ENCODE assay signal across 7 mouse cellular contexts in the genomic region with DNA sequence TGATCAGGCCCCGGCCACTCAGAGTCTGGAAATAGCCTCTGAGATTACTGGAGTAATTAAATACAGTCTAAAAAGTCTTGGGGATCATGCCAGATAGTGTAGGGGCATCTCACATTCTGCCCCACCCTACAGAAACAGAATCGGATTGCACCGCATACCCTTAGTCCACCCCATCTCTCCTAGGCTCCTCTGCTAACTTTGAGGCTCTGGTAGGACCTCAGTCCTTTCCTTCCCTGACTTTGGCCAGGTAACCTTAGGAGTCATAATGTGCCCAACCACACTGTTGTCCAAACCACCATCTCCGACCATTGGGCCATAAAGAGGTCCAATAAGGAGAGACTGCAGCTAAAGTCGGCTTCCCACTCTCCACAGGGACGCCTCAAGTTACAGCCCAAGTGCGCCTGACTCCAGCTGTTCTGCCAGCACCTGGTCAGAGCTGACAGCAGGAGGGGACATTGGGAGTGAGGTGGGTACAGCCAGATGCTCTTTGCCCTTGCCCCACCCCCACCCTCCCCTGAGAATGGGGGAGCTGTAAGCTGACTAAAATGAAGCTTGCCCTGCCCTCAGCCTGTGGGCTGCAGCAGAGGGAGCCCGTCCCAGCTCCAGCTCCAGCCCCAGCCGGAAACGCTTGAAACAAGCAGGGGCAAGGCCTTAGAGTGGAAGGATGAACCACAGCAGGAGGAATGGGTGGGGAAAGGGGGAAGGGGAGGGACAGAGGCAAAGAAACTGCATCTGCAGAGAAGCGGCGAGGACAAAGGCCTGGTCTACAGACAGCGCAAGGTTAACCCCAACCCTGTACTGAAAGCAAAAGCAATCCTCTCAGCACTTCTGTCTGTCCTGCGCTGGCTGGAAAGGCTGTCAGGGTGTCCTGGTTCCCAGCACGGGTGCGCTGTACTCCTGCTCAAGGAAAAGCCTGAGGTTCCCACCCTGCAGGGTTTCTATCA. TPM values are rescaled to one million over a fixed set of nuclear protein-coding genes. Genes with fewer than 3 reads are reported as not detected.
DNase-seq lines count a peak whose midpoint lies in the region; ATAC-seq and TF ChIP-seq lines count a peak whose summit lies in the region.

No protein-coding gene starts in this region.

- ATAC-seq in hematopoietic stem cell, adult 5-6 weeks (replicated peaks in 1 of 2; ENCODE audit: insufficient read depth in 1 of 2, low FRiP score in 2 of 2, low TSS enrichment in 1 of 2, low read depth in 1 of 2, poor library complexity in 2 of 2, severe bottlenecking in 2 of 2): peak; percentile 29 to 54
- peak; percentile 48 for ATAC-seq in liver, embryonic 11.5 days (replicated peaks; ENCODE audit: low FRiP score)
- no peak for ATAC-seq in neural tube, embryonic 12.5 days (ENCODE audit: low FRiP score, low read depth)

- H3K9me3 ChIP-seq in liver, embryonic 11.5 days (ENCODE audit: control insufficient read depth, low read length): no peaks in the 10 kb centered on the region
- no peaks in the 10 kb centered on the region for H3K9me3 ChIP-seq in neural tube, embryonic 12.5 days

- H3K9ac ChIP-seq in liver, embryonic 11.5 days (ENCODE audit: low read depth, low read length): no peak overlapping the region
- peak overlapping the region; percentile 1; the same call in 1 of the 2 replicates for H3K9ac ChIP-seq in neural tube, embryonic 12.5 days

- no peaks in the 10 kb centered on the region for H3K27me3 ChIP-seq in liver, embryonic 11.5 days (replicated peaks; ENCODE audit: control insufficient read depth, insufficient read depth, low read length)
- H3K27me3 ChIP-seq in neural tube, embryonic 12.5 days (replicated peaks): no peaks in the 10 kb centered on the region

- peak overlapping the region; percentile 55 for H3K4me2 ChIP-seq in liver, embryonic 11.5 days
- peak overlapping the region; percentile 36 for H3K4me2 ChIP-seq in neural tube, embryonic 12.5 days (replicated peaks)

- peak overlapping the region; percentile 46; the same call in 1 of the 2 replicates for H3K27ac ChIP-seq in liver, embryonic 11.5 days (ENCODE audit: low read depth, low read length)
- no peak overlapping the region for H3K27ac ChIP-seq in neural tube, embryonic 12.5 days
- H3K27ac ChIP-seq in layer of hippocampus, adult 2 months: no peak overlapping the region

- H3K4me1 ChIP-seq in liver, embryonic 11.5 days (replicated peaks; ENCODE audit: control insufficient read depth, insufficient read depth, low read length): peaks cover 19% of the 10 kb centered on the region
- peaks cover 13% of the 10 kb centered on the region for H3K4me1 ChIP-seq in neural tube, embryonic 12.5 days

- DNase-seq in ES-CJ7 (ENCODE audit: low read depth, low spot score): peak; percentile 92
- peak; percentile 67 for DNase-seq in embryo, embryonic 10.5 days (ENCODE audit: low spot score)
- DNase-seq in liver, embryonic 11.5 days (ENCODE audit: low spot score): no peak
- no peak for DNase-seq in layer of hippocampus, adult 2 months (ENCODE audit: low spot score in 2 of 2)
- DNase-seq in right cerebral cortex, postnatal 25 days: no peak

- no peak for TF ChIP-seq CTCF in layer of hippocampus, adult 2 months (conservative IDR thresholded peaks at IDR 0.05)

- no peaks in the 10 kb centered on the region for H3K36me3 ChIP-seq in liver, embryonic 11.5 days (ENCODE audit: control insufficient read depth, insufficient read depth, low read length)
- H3K36me3 ChIP-seq in neural tube, embryonic 12.5 days: no peaks in the 10 kb centered on the region

- WGBS in liver, embryonic 11.5 days: 22% methylated on average over 16 of the region's 16 CpGs
- WGBS in neural tube, embryonic 12.5 days: 23% methylated on average over 16 of the region's 16 CpGs

- H3K4me3 ChIP-seq in liver, embryonic 11.5 days (ENCODE audit: low read depth, low read length): 0 out of 2 replicates have a peak overlapping the region, but pooled peaks have one; percentile 1
- H3K4me3 ChIP-seq in neural tube, embryonic 12.5 days: no peak overlapping the region
- H3K4me3 ChIP-seq in layer of hippocampus, adult 2 months: no peak overlapping the region

RNA-seq across cellular contexts. Expression of a gene that starts 10.0 kb away (rescaled TPM):
- 62.0 and 62.6 TPM in 2 replicates for total RNA-seq in hematopoietic stem cell, adult 5-6 weeks (2017)
- 17.1 and 19.2 TPM in 2 replicates for polyA plus RNA-seq in liver, embryonic 11.5 days (2014; fragmentation: Nextera tagmentation; extraction: Ambion mirVana)
- polyA plus RNA-seq in neural tube, embryonic 12.5 days (2016; fragmentation: Nextera tagmentation; extraction: Ambion mirVana): 3.5 and 3.7 TPM in 2 replicates
- 1 to 10 TPM; 2.2 to 2.3 TPM for total RNA-seq in layer of hippocampus, adult 2 months (2021)

RNA-seq across cellular contexts. Expression of a gene that starts 16.2 kb away (rescaled TPM):
- total RNA-seq in hematopoietic stem cell, adult 5-6 weeks (2017): 1.4 and 3.5 TPM in 2 replicates
- 6.1 and 9.9 TPM in 2 replicates for polyA plus RNA-seq in liver, embryonic 11.5 days (2014; fragmentation: Nextera tagmentation; extraction: Ambion mirVana)
- 6.6 and 9.3 TPM in 2 replicates for polyA plus RNA-seq in neural tube, embryonic 12.5 days (2016; fragmentation: Nextera tagmentation; extraction: Ambion mirVana)
- 1 to 10 TPM; 3.0 to 3.7 TPM for total RNA-seq in layer of hippocampus, adult 2 months (2021)

RNA-seq across cellular contexts. Expression of a gene that starts 47.9 kb away (rescaled TPM):
- total RNA-seq in hematopoietic stem cell, adult 5-6 weeks (2017): 2.6 and 8.9 TPM in 2 replicates
- 0.41 and 1.1 TPM in 2 replicates for polyA plus RNA-seq in liver, embryonic 11.5 days (2014; fragmentation: Nextera tagmentation; extraction: Ambion mirVana)
- polyA plus RNA-seq in neural tube, embryonic 12.5 days (2016; fragmentation: Nextera tagmentation; extraction: Ambion mirVana): 13.6 and 14.6 TPM in 2 replicates
- 100 to 1,000 TPM; 111 to 112 TPM for total RNA-seq in layer of hippocampus, adult 2 months (2021)

RNA-seq across cellular contexts. Expression of a gene that starts 58.5 kb away (rescaled TPM):
- total RNA-seq in hematopoietic stem cell, adult 5-6 weeks (2017): 11.5 and 37.2 TPM in 2 replicates
- polyA plus RNA-seq in liver, embryonic 11.5 days (2014; fragmentation: Nextera tagmentation; extraction: Ambion mirVana): 8.2 and 8.7 TPM in 2 replicates
- 14.2 and 15.5 TPM in 2 replicates for polyA plus RNA-seq in neural tube, embryonic 12.5 days (2016; fragmentation: Nextera tagmentation; extraction: Ambion mirVana)
- 10 to 100 TPM; 15.9 to 21.4 TPM for total RNA-seq in layer of hippocampus, adult 2 months (2021)

Comparison
In these comparisons a context has a peak if more than half of its experiments do, and no peak if none do; other contexts are left out.
1. DNase-seq: peak in ES-CJ7 (single experiment) and embryo, embryonic 10.5 days (single experiment); none in liver, embryonic 11.5 days (single experiment), layer of hippocampus, adult 2 months (0 of 2) and right cerebral cortex, postnatal 25 days (single experiment).
2. RNA of a gene that starts 10.0 kb away (total RNA-seq): 62.0 to 62.6 TPM in hematopoietic stem cell, adult 5-6 weeks; 2.2 to 2.3 TPM in layer of hippocampus, adult 2 months; every median in the first group is over 10 times any median in the second.
3. RNA of a gene that starts 47.9 kb away (total RNA-seq): 111 to 112 TPM in layer of hippocampus, adult 2 months; 2.6 to 8.9 TPM in hematopoietic stem cell, adult 5-6 weeks; every median in the first group is over 10 times any median in the second.